Mouse (Mus musculus): ENCODE measurements around the gene Tmsb15l. TPM values are rescaled to one million over a fixed set of nuclear protein-coding genes. Genes with fewer than 3 reads are reported as not detected.
"Not testable (repeated sequence)": the region's sequence is repeated elsewhere in the genome, so short reads cannot be mapped to it uniquely, and the experiment has no call there.

Tmsb15l gene
- polyA plus RNA-seq, 1 experiment from 2014 or later = 0.95 TPM

DNA sequence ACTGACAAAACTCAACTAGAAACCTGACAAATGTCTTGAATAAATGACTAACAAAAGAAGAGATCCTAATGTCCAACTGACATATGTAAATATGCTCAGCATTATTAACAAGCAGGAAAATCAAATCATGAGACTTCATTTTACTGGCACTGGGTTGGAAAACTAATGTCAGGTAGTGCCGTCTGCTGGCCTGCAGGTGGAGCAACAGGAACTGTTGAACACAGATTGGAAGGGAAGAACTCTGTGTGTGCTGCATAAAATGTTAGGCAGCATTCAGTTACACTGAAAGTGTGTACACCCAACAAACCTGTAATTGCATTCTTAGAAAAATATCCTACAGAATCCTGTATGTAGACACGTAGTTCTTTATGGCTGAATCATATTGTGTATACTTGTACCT, 17.0 kb downstream of the Tmsb15l start:
- no peaks in the 10 kb centered on the region for H3K36me3 ChIP-seq (ENCODE audit: insufficient read depth, low read length)
- H3K9ac ChIP-seq (replicated peaks; ENCODE audit: low read depth) = no peak overlapping the region
- DNase-seq (ENCODE audit: low spot score) = peak; percentile 13
- ATAC-seq = no peak
- H3K4me1 ChIP-seq (ENCODE audit: insufficient read depth, low read depth, low read length) = no peaks in the 10 kb centered on the region
- no peaks in the 10 kb centered on the region for H3K27me3 ChIP-seq (replicated peaks; ENCODE audit: insufficient read depth, low read length)
- H3K9me3 ChIP-seq (ENCODE audit: low read length) = no peaks in the 10 kb centered on the region
- WGBS = 28% methylated on average over 2 of the region's 2 CpGs
- H3K27ac ChIP-seq (ENCODE audit: low read length) = no peak overlapping the region
- no peak for TF ChIP-seq EP300 (IDR thresholded peaks at IDR 0.05)
- peak; percentile 65 for TF ChIP-seq CTCF (IDR thresholded peaks at IDR 0.05)
- H3K4me2 ChIP-seq (replicated peaks; ENCODE audit: low read depth, low read length) = no peak overlapping the region
- no peak overlapping the region for H3K4me3 ChIP-seq (ENCODE audit: low read depth, low read length)

GRCm38 (mm10) chrX:136958300-136958699, 18.4 kb downstream of the Tmsb15l start:
- not testable (repeated sequence) for H3K27ac ChIP-seq (ENCODE audit: low read length); H3K36me3 ChIP-seq (ENCODE audit: insufficient read depth, low read length); H3K9ac ChIP-seq (replicated peaks; ENCODE audit: low read depth); H3K27me3 ChIP-seq (replicated peaks; ENCODE audit: insufficient read depth, low read length); DNase-seq (ENCODE audit: low spot score); H3K4me3 ChIP-seq (ENCODE audit: low read depth, low read length); ATAC-seq; H3K9me3 ChIP-seq (ENCODE audit: low read length); H3K4me1 ChIP-seq (ENCODE audit: insufficient read depth, low read depth, low read length)
- H3K4me2 ChIP-seq (replicated peaks; ENCODE audit: low read depth, low read length) = peak overlapping the region; percentile 28; the same call in 1 of the 2 replicates
- WGBS = 55% methylated on average over 5 of the region's 5 CpGs

DNA sequence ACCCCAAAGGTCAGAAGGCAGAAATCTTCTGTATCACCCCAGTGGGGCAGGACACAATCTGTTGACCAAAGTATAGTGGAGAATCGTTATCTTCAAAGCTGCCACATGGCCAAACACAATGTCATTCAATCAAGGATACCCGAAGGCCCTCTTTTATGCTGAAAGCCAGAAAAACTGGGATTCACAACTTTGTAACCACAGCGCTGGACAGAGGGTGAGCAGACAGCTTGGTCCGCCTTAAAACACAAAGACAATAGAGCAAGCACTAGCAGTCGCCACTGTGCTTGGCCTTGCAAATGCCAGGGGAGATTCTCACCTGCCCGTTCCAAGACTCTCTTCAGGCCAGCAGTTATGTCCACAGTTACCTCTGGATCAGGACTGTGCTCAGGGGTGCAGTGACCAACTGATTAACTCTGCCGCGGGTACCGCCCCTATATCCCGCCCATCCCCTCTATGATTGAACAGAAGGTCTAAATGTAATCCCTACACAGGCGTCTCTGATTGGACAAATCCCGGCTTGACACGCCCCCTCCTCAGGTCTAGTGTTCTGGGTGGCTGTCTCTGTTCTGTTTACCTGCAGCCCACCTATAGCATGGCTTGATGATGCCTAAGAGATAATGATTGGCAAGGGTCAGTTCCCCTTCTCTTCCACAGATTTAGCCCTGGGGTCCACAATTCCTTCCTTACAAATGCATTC, 18.9 kb downstream of the Tmsb15l start:
- peak overlapping the region; percentile 28; the same call in 1 of the 2 replicates for H3K4me2 ChIP-seq (replicated peaks; ENCODE audit: low read depth, low read length)
- WGBS = 31% methylated on average over 11 of the region's 13 CpGs
- DNase-seq (ENCODE audit: low spot score) (peak; percentile 15), ATAC-seq (peak; percentile 88)
- H3K9ac ChIP-seq (replicated peaks; ENCODE audit: low read depth); H3K27ac ChIP-seq (ENCODE audit: low read length); H3K36me3 ChIP-seq (ENCODE audit: insufficient read depth, low read length); H3K4me3 ChIP-seq (ENCODE audit: low read depth, low read length); H3K4me1 ChIP-seq (ENCODE audit: insufficient read depth, low read depth, low read length); H3K9me3 ChIP-seq (ENCODE audit: low read length); H3K27me3 ChIP-seq (replicated peaks; ENCODE audit: insufficient read depth, low read length): not testable (repeated sequence)

GRCm38 (mm10) chrX:136937985-136938384, 38.7 kb downstream of the Tmsb15l start:
- H3K4me1 ChIP-seq (ENCODE audit: insufficient read depth, low read depth, low read length) = no peaks in the 10 kb centered on the region
- H3K36me3 ChIP-seq (ENCODE audit: insufficient read depth, low read length) = no peaks in the 10 kb centered on the region
- no peak overlapping the region for H3K4me3 ChIP-seq (ENCODE audit: low read depth, low read length)
- H3K27me3 ChIP-seq (replicated peaks; ENCODE audit: insufficient read depth, low read length) = no peaks in the 10 kb centered on the region
- H3K9ac ChIP-seq (replicated peaks; ENCODE audit: low read depth) = no peak overlapping the region
- H3K9me3 ChIP-seq (ENCODE audit: low read length) = no peaks in the 10 kb centered on the region
- no peak overlapping the region for H3K27ac ChIP-seq (ENCODE audit: low read length)
- no peak for TF ChIP-seq EP300 (IDR thresholded peaks at IDR 0.05)
- TF ChIP-seq CTCF (IDR thresholded peaks at IDR 0.05) = no peak
- ATAC-seq (no peak), DNase-seq (ENCODE audit: low spot score) (no peak)
- no peak overlapping the region for H3K4me2 ChIP-seq (replicated peaks; ENCODE audit: low read depth, low read length)
- 4% methylated on average over 3 of the region's 3 CpGs for WGBS

DNA sequence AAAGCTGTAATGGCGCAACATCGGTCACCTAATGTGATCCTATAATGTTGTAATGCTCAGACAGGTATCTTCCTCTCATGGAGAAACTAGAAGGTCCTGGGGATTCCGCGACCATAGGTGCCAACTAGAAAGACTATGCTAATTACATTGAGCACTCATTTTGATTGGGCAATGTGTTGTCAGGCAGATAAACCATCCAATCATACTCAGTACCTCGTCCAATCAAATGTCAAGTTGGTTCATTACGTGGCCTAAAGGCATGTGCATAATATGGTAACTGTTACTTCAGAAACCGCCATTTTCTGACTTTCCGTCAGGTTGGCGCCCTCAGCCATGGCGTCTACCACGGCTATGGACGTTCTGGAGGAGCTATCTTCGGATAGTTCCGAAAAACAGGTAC, 49.6 kb downstream of the Tmsb15l start, which contains the start of gene H2bfm:
Gene H2bfm (plus strand): TSS at position 295 of the 400 bp plus-strand sequence.
- no peaks in the 10 kb centered on the region for H3K27me3 ChIP-seq (replicated peaks; ENCODE audit: insufficient read depth, low read length)
- no peak within 1 kb of the TSS for H3K9ac ChIP-seq (replicated peaks; ENCODE audit: low read depth)
- TF ChIP-seq EP300 (IDR thresholded peaks at IDR 0.05) (no peak), CTCF (IDR thresholded peaks at IDR 0.05) (no peak)
- DNase-seq (ENCODE audit: low spot score) = no peak
- H3K36me3 ChIP-seq (ENCODE audit: insufficient read depth, low read length) = no peaks in the 10 kb centered on the region
- no peak for ATAC-seq
- H3K4me2 ChIP-seq (replicated peaks; ENCODE audit: low read depth, low read length) = no peak within 1 kb of the TSS
- H3K4me1 ChIP-seq (ENCODE audit: insufficient read depth, low read depth, low read length) = no peaks in the 10 kb centered on the region
- H3K4me3 ChIP-seq (ENCODE audit: low read depth, low read length) = no peak within 1 kb of the TSS
- H3K27ac ChIP-seq (ENCODE audit: low read length) = no peak within 1 kb of the TSS
- WGBS = 87% methylated on average over 14 of the region's 14 CpGs
- H3K9me3 ChIP-seq (ENCODE audit: low read length) = no peaks in the 10 kb centered on the region

DNA sequence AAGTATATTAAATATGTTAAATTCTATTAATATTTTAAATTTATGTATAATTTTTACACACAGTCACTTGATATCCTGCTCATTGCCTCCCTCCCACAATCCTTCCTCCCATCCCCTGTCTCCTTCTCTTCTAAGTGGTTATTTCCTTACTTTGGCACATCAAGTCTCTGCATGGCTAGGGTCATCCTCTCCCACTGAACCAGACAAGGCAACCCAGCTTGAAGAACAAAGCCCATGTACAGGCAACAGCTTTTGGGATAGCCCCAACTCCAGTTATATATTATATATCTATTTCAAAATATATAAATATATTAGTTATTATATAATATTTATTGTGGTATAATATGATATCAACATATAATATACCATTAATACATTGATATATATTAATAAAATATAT, 50.8 kb downstream of the Tmsb15l start:
- H3K4me3 ChIP-seq (ENCODE audit: low read depth, low read length) = no peak overlapping the region
- no peak overlapping the region for H3K9ac ChIP-seq (replicated peaks; ENCODE audit: low read depth)
- TF ChIP-seq CTCF (IDR thresholded peaks at IDR 0.05) (no peak), EP300 (IDR thresholded peaks at IDR 0.05) (no peak)
- H3K9me3 ChIP-seq (ENCODE audit: low read length) = no peaks in the 10 kb centered on the region
- DNase-seq (ENCODE audit: low spot score) (no peak), ATAC-seq (no peak)
- no peaks in the 10 kb centered on the region for H3K4me1 ChIP-seq (ENCODE audit: insufficient read depth, low read depth, low read length)
- no peak overlapping the region for H3K27ac ChIP-seq (ENCODE audit: low read length)
- no peak overlapping the region for H3K4me2 ChIP-seq (replicated peaks; ENCODE audit: low read depth, low read length)
- H3K27me3 ChIP-seq (replicated peaks; ENCODE audit: insufficient read depth, low read length) = no peaks in the 10 kb centered on the region
- H3K36me3 ChIP-seq (ENCODE audit: insufficient read depth, low read length) = no peaks in the 10 kb centered on the region

Other genes starting within 250 kb of the Tmsb15l start
- gene Morf4l2, start 233.2 kb downstream of the Tmsb15l start, polyA plus RNA-seq (2015; fragmentation: Nextera tagmentation; extraction: Ambion mirVana) = 293 and 313 TPM in 2 replicates
- gene Glra4, start 196.7 kb downstream of the Tmsb15l start, polyA plus RNA-seq (2015; fragmentation: Nextera tagmentation; extraction: Ambion mirVana) = not detected in 2 replicates
- 0.84 and 1.6 TPM in 2 replicates for gene Plp1, start 154.2 kb downstream of the Tmsb15l start, polyA plus RNA-seq (2015; fragmentation: Nextera tagmentation; extraction: Ambion mirVana)
- gene Rab9b, start 108.1 kb downstream of the Tmsb15l start, polyA plus RNA-seq (2015; fragmentation: Nextera tagmentation; extraction: Ambion mirVana) = 0.02 and 0.04 TPM in 2 replicates
- gene H2bfm, start 49.5 kb downstream of the Tmsb15l start, polyA plus RNA-seq (2015; fragmentation: Nextera tagmentation; extraction: Ambion mirVana) = not detected in 2 replicates
- 15.2 and 19.8 TPM in 2 replicates for gene Tmsb15b2, start 1.4 kb downstream of the Tmsb15l start, polyA plus RNA-seq (2015; fragmentation: Nextera tagmentation; extraction: Ambion mirVana)
- 12.8 and 15.3 TPM in 2 replicates for gene Tmsb15b1, start within 50 bp of the Tmsb15l start, polyA plus RNA-seq (2015; fragmentation: Nextera tagmentation; extraction: Ambion mirVana)
- gene Zcchc18, start 16.3 kb upstream of the Tmsb15l start, polyA plus RNA-seq (2015; fragmentation: Nextera tagmentation; extraction: Ambion mirVana) = 0.88 and 1.5 TPM in 2 replicates
- 8.5 and 9.0 TPM in 2 replicates for gene Slc25a53, start 61.4 kb upstream of the Tmsb15l start, polyA plus RNA-seq (2015; fragmentation: Nextera tagmentation; extraction: Ambion mirVana)
- gene Fam199x, start 72.7 kb upstream of the Tmsb15l start, polyA plus RNA-seq (2015; fragmentation: Nextera tagmentation; extraction: Ambion mirVana) = 5.7 and 6.7 TPM in 2 replicates
- gene Esx1, start 145.2 kb upstream of the Tmsb15l start, polyA plus RNA-seq (2015; fragmentation: Nextera tagmentation; extraction: Ambion mirVana) = not detected in 2 replicates

All from lung, postnatal 0 days (tissue).